Mouse (Mus musculus) telencephalon, adult 2 months (tissue): ENCODE measurements at regions not wholly inside any gene's neighbourhood (a gene's known extent, or its start where the extent isn't known, plus 50 kb on each side); places are given as distances from the start of the nearest gene placed in this dataset.
"Not testable (repeated sequence)": the region's sequence is repeated elsewhere in the genome, so short reads cannot be mapped to it uniquely, and the experiment has no call there.

ENCODE experiments used
- DNase-seq: peaks from one replicate; pipeline ENCODE4 v3.0.0-alpha.2; 2011; ENCODE audit warnings: low read depth, low spot score

DNA sequence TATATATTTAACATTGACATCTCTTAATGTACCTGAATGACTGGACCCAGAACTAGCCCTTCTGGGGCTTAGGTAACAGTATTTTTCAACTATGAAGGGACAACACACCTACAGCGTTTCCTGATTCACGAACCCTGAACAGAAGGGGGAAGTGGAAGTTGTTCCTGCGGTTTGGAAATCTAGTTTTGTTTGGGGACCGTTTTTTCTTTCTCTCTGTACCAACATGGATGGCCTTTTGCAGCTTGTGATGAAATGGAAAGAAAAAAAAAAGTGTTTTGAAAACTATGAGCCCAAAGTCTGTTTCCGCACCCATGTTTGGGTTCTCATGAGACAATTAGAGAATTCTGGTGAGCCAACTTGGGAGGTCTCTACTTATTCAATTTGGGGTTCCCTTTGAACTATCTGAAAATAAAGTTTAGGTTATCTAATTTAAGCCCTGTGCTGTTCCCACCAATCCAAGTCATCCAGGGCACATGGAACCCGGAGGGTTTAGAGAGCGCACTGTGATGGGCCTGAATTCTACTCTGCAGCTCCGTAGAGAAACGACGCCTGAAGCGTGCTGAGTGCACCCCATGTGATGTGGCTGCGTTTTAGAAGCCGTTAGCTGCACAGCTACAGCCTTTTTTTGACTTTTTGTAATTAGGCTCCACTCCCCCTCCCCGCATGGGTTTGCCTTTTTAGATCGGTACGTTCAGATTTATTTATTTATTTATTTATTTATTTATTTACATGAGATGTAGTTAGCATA is 137.0 kb upstream of the Rapgef5 start:
- no peak for DNase-seq

DNA sequence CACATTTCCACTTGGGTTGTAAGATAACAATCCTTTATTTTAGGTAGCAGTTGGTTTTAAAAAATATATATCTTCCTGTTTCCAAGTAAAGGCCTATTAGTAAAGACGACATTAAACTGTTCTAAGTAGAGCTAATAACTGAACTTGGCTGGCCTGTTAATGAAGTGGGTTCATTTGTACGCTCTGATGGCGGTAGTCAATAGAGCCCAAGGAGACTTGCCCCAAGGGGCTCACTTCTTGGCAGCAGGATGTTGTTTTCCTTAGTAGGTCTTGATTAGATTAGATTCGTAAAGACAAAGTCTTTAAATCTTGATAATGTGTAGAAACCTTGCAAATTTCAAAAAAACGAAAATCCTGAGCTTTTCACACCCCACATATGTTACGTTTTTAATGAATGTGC is 135.4 kb upstream of the Rapgef5 start:
- DNase-seq: no peak

- DNase-seq: not testable (repeated sequence)
Measured at GRCm38 (mm10) chr12:117382727-117383126, 133.6 kb upstream of the Rapgef5 start.

- peak; percentile 54 for DNase-seq
Measured at GRCm38 (mm10) chr12:117385072-117385666, 131.1 kb upstream of the Rapgef5 start.

DNA sequence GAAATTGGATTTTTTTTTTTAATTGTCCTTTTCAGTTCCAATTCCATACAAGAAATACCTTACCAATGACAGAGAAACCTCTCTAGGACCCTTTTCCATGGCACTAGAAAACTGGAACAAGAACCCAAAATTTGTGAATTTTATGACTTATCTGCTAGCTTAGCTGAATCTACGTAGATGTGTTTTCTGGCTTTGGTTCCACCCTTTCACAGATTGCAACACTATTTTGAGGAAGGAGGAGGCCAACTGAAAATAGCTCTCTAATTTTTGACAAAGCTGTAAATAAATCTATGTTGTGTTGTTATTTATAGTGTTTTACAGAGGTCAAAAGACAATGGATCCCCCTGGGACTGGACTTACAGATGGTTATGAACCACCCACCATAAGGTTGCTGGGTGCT is 130.6 kb upstream of the Rapgef5 start:
- DNase-seq: no peak

- DNase-seq: no peak
Measured at GRCm38 (mm10) chr12:117386957-117387356, 129.3 kb upstream of the Rapgef5 start.

DNA sequence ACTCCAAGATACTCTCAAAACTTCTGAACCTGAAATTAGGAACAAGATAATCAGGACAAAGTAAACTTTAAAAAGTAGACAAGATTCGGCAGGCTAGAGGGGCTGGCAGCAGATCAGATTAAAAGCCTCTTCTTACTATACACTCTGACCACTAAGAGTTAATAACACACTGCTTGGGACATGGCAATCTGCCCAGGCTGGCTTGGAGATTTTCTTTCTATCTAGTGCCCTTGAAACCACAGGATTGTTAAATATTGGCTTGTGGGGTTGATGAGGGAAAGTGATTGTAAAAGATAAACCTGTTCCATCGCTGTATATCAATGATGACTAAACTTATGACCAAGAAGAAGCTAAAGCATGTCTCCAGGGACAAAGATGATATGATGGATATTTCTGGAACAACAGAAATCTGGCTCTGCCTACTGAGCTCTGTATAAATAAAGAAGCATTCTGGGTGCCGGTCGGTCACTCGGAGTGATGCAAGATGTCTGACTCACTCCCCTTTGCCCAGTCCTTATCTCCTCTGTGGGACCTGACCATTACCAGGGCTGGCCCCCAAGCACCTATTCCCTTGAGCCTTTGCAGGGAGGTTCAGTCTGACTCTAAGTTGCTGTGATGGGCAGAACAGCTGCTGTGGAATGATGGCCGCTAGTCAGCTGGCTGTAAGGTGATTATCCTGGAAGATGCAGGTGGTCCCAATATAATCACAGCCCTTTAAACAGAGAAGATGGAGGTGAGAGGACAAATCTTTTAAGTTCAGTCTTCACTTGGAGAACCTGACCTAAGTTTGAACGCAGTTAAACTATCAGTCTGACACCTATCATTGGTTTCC is 126.5 kb upstream of the Rapgef5 start:
- DNase-seq: no peak

DNA sequence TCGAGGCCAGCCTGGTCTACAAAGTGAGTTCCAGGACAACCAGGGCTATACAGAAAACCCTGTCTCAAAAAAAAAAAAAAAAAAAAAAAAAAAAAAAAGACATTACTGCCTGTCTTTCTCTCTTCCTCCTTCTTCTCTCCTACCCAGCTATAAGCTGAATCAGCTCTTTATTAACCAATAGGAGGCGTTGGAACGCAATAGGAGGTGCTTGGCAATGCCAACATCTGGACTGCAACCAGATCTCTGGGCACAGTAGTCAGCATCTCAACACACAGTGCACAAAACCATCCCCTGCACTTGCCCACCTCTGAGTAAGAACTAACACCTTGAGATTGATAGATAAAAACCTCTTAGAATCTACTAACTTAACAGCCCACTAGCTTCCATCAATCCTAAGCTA is 118.8 kb upstream of the Rapgef5 start:
- no peak for DNase-seq

GRCm38 (mm10) chr12:117403513-117404156 is 112.6 kb upstream of the Rapgef5 start:
- peak; percentile 81 for DNase-seq

DNA sequence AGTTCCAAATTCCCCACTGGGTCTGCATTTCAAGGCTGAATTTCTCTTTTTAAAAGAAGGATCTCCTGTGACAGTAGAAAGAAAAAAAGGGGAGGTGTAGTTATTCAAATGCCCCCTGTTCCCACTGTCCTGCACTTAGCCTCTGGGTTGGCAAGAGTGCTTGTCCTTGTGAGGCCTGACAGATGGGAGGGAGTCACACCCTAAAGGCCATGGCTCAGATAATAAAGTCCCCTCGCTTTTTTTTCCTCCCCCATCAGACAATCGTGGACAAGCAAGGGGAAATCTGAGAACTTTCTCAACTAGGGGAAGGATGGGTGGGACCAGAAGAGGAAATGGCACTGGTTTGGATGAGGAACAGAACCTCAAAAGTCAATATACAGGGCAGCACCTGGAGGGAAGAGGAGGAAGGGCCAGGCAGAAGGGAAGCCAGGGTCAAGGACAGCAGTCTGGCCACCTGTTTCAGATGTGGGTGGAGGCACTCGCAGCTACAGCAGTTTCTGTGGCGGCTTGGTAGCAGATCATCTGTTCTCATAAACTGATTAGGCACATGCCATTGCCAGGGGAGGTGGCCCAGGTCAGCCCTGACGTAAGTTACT is 112.0 kb upstream of the Rapgef5 start:
- no peak for DNase-seq

- no peak for DNase-seq
Measured at GRCm38 (mm10) chr12:117406832-117407231, 109.4 kb upstream of the Rapgef5 start.

DNA sequence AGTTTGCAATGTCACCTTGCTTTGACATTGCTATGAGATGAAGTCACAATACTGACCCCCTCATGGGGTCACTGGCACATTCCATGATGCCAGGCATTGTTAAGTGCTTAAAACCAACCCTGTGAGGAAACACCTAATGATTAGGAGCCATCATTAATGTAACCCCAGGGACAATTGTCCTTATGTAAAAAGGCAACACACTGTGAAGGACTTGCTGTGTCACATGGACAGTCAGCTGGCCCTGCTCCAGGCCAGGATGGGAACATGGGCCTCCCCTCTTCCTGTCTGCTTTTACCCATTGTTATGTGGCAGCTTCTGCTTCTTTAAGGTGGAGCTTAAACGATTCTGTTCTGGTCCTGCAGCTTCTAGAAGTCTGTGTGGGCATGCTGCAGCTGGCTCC is 105.7 kb upstream of the Rapgef5 start:
- DNase-seq: no peak

DNA sequence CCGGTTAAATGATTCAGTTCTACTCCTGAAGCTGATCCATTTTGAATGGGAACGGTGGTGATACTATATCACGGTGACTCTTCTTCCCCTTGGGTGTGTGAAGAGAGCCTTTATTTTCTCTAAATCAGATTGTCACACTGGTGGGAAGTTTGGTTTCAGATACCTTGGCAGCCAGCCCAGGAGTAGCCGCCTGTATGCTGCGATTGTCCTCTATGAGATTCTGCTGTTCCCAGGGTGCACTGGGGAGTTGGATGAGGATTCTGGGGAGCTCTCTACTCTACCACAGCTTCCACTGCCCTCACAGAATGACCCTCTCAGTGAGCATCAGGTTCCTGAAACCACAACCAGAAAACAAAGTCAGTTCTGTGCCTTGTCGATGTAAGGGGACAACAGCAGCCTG is 104.0 kb upstream of the Rapgef5 start:
- DNase-seq: peak; percentile 12

GRCm38 (mm10) chr12:117412779-117413505 is 103.3 kb upstream of the Rapgef5 start:
- no peak for DNase-seq

GRCm38 (mm10) chr12:117414020-117414419 is 102.3 kb upstream of the Rapgef5 start:
- DNase-seq: no peak

GRCm38 (mm10) chr12:117415146-117415545 is 101.1 kb upstream of the Rapgef5 start:
- DNase-seq: no peak

- no peak for DNase-seq
Measured at GRCm38 (mm10) chr12:117417991-117418390, 98.3 kb upstream of the Rapgef5 start.

- no peak for DNase-seq
Measured at GRCm38 (mm10) chr12:117422315-117422978, 93.8 kb upstream of the Rapgef5 start.

- no peak for DNase-seq
Measured at GRCm38 (mm10) chr12:117425363-117426031, 90.8 kb upstream of the Rapgef5 start.

DNA sequence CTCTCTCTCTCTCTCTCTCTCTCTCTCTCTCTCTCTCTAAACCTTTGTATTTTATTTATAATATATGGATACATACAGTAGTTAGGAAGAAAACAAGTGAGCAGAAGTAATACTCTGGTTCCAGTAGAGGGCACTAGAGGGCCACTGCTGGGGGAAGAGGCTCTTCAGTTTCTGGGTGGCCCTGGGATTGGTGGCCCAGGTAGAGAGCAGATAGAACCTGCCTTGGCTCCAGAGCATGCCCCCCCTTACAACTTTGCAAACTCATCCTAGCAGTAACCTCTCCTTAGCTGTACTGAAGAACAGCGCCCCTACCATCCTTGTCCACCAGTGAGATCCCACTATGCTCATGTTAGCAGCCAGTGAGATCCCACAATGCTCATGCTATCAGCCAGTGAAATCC is 88.8 kb upstream of the Rapgef5 start:
- peak; percentile 40 for DNase-seq
